Mouse (Mus musculus) heart, adult 2 months (tissue): ENCODE results near the gene Wdfy3. TPM values are rescaled to one million over a fixed set of nuclear protein-coding genes. Genes with fewer than 3 reads are reported as not detected.

ENCODE experiments used
- DNase-seq, 2 experiments: peaks; one replicate each; pipeline ENCODE4 v3.0.0; 2021
- H3K27ac ChIP-seq: fragments of 200-600 bp; 2 replicates; pipeline ENCODE4 v1.8.1; 2022
- H3K27me3 ChIP-seq: fragments of 200-500 bp; 2 replicates; pipeline ENCODE4 v1.6.1; 2012; ENCODE audit warnings: mild to moderate bottlenecking, low read length, inconsistent platforms, mixed read lengths; ENCODE audit not compliant: control insufficient read depth, insufficient read depth
- H3K36me3 ChIP-seq: fragments of 200-500 bp; 2 replicates; pipeline ENCODE4 v1.6.1; 2012; ENCODE audit warnings: low read length, inconsistent platforms; ENCODE audit not compliant: control insufficient read depth, insufficient read depth
- H3K4me1 ChIP-seq: fragments of 200-500 bp; 2 replicates; pipeline ENCODE4 v1.6.1; 2011; ENCODE audit warnings: low read length; ENCODE audit not compliant: control insufficient read depth, insufficient read depth
- H3K4me3 ChIP-seq: fragments of 200-600 bp; 2 replicates; pipeline ENCODE4 v1.8.1; 2022
- H3K79me2 ChIP-seq: fragments of 200-500 bp; replicated peaks from 2 replicates; pipeline ENCODE4 v1.6.1; 2012; ENCODE audit warnings: mild to moderate bottlenecking, inconsistent platforms, low read length, moderate library complexity, mixed read lengths; ENCODE audit not compliant: control insufficient read depth, insufficient read depth
- H3K9ac ChIP-seq: fragments of 200-500 bp; 2 replicates; pipeline ENCODE4 v1.6.1; 2012; ENCODE audit warnings: low read depth, mild to moderate bottlenecking, control low read depth, inconsistent platforms, low read length, mixed read lengths
- CTCF ChIP-seq: fragments of 200-600 bp; IDR thresholded peaks from 2 replicates; pipeline ENCODE4 v1.8.1; 2022; ENCODE audit warnings: antibody characterized with exemption, mild to moderate bottlenecking, moderate library complexity
- EP300 ChIP-seq: fragments of 200-500 bp; IDR thresholded peaks from 2 replicates; pipeline ENCODE4 v1.6.1; 2011; ENCODE audit warnings: low read depth, low read length, control low read depth; ENCODE audit not compliant: insufficient read depth
- POLR2A ChIP-seq: fragments of 200-500 bp; IDR thresholded peaks from 2 replicates; pipeline ENCODE4 v1.6.1; 2011; ENCODE audit warnings: mild to moderate bottlenecking, low read depth, low read length, control low read depth; ENCODE audit not compliant: insufficient read depth
- WGBS: fragments of 180-500 bp; shearing (Covaris S2); methylation state at CpG from one replicate; pipeline ENCODE4 v1.1.7; 2018; 5-methylcytosine and 5-hydroxymethylcytosine counted together
- intact Hi-C: fragments of 180-260 bp; cut with DNase I; formaldehyde crosslinking; loops from one replicate; pipeline ENCODE4 v1.15.1; 2025
- polyA plus RNA-seq: library from polyadenylated mRNA; depleted of rRNA; stranded (reverse); fragments of >200 nt; gene quantifications from 2 replicates; pipeline ENCODE4 v1.2.3, GENCODE M21; 2012
- total RNA-seq, 2 experiments: library from RNA; stranded (reverse); gene quantifications; 2 replicates each; pipeline ENCODE4 v1.2.3; 2021

Gene Wdfy3
- total and polyA plus RNA-seq, 3 experiments, result 11.6 to 29.3 (median 29.0) TPM

GRCm38 (mm10) chr5:102061816-102062215, 7.9 kb downstream of the Wdfy3 start:
- TF ChIP-seq CTCF (no peak), EP300 (no peak)
- peaks cover 7% of the 10 kb centered on the region for H3K4me1 ChIP-seq
- H3K9ac ChIP-seq, result no peak overlapping the region

GRCm38 (mm10) chr5:102055946-102056345, 13.8 kb downstream of the Wdfy3 start:
- WGBS, result 55% methylated on average over 7 of the region's 7 CpGs
- no peak for TF ChIP-seq POLR2A
- no peak for TF ChIP-seq EP300
- no peak for TF ChIP-seq CTCF
- H3K4me1 ChIP-seq, result peaks cover 12% of the 10 kb centered on the region
- H3K27ac ChIP-seq, result peak overlapping the region; percentile 56; the same call in 1 of the 2 replicates
- peaks cover 19% of the 10 kb centered on the region for H3K79me2 ChIP-seq
- H3K36me3 ChIP-seq, result peaks cover 5% of the 10 kb centered on the region
- H3K27me3 ChIP-seq, result no peaks in the 10 kb centered on the region
- intact Hi-C loops, result no loop called here
- peak; percentile 11 to 41 for DNase-seq
- H3K4me3 ChIP-seq, result no peak overlapping the region
- H3K9ac ChIP-seq, result no peak overlapping the region; the same call in 1 of the 2 replicates

More at GRCm38 (mm10) chr5:102061816-102062215, 7.9 kb downstream of the Wdfy3 start:
- 53% methylated on average over 5 of the region's 5 CpGs for WGBS
- intact Hi-C loops, result no loop called here
- Histone ChIP-seq H3K27ac (no peak overlapping the region), H3K27me3 (no peaks in the 10 kb centered on the region), H3K4me3 (no peak overlapping the region), H3K36me3 (no peaks in the 10 kb centered on the region), H3K79me2 (peaks cover 20% of the 10 kb centered on the region)
- no peak for DNase-seq

- Histone ChIP-seq H3K27me3 (no peaks in the 10 kb centered on the region), H3K79me2 (peaks cover 19% of the 10 kb centered on the region), H3K4me1 (peaks cover 12% of the 10 kb centered on the region), H3K27ac (peak overlapping the region; percentile 56), H3K36me3 (peaks cover 5% of the 10 kb centered on the region), H3K4me3 (no peak overlapping the region), H3K9ac (no peak overlapping the region)
- DNase-seq, result peak; percentile 38
- intact Hi-C loops, result no loop called here
- 38% methylated on average over 3 of the region's 3 CpGs for WGBS
- TF ChIP-seq POLR2A (no peak), EP300 (no peak), CTCF (no peak)
These were observed 14.5 kb downstream of the Wdfy3 start for GRCm38 (mm10) chr5:102055130-102055641.

GRCm38 (mm10) chr5:102054511-102055093, 15.1 kb downstream of the Wdfy3 start:
- Histone ChIP-seq H3K4me3 (no peak overlapping the region), H3K79me2 (peaks cover 17% of the 10 kb centered on the region), H3K27ac (peak overlapping the region; percentile 56), H3K9ac (no peak overlapping the region), H3K4me1 (peaks cover 12% of the 10 kb centered on the region), H3K36me3 (peaks cover 5% of the 10 kb centered on the region), H3K27me3 (no peaks in the 10 kb centered on the region)
- WGBS, result 52% methylated on average over 11 of the region's 11 CpGs
- intact Hi-C loops, result no loop called here
- DNase-seq, result peak; percentile 49 to 53
- TF ChIP-seq CTCF (no peak), EP300 (no peak), POLR2A (no peak)

GRCm38 (mm10) chr5:102052906-102053305, 16.8 kb downstream of the Wdfy3 start:
- Histone ChIP-seq H3K27ac (no peak overlapping the region), H3K4me1 (peaks cover 12% of the 10 kb centered on the region), H3K79me2 (peaks cover 19% of the 10 kb centered on the region), H3K4me3 (no peak overlapping the region), H3K27me3 (no peaks in the 10 kb centered on the region), H3K9ac (no peak overlapping the region), H3K36me3 (peaks cover 5% of the 10 kb centered on the region)
- TF ChIP-seq POLR2A (no peak), EP300 (no peak), CTCF (no peak)
- WGBS, result 81% methylated on average over 6 of the region's 6 CpGs
- DNase-seq, result peak in 1 of 2 experiments; percentile 12
- intact Hi-C loops, result no loop called here

GRCm38 (mm10) chr5:102052465-102052864, 17.3 kb downstream of the Wdfy3 start:
- peaks cover 12% of the 10 kb centered on the region for H3K4me1 ChIP-seq
- intact Hi-C loops, result no loop called here
- H3K27ac ChIP-seq, result no peak overlapping the region
- no peak overlapping the region for H3K4me3 ChIP-seq
- peaks cover 14% of the 10 kb centered on the region for H3K79me2 ChIP-seq
- WGBS, result 85% methylated on average over 4 of the region's 4 CpGs
- H3K27me3 ChIP-seq, result no peaks in the 10 kb centered on the region
- no peak overlapping the region for H3K9ac ChIP-seq
- peaks cover 5% of the 10 kb centered on the region for H3K36me3 ChIP-seq
- DNase-seq, result no peak
- TF ChIP-seq POLR2A, result no peak
- TF ChIP-seq EP300, result no peak
- TF ChIP-seq CTCF, result no peak
